Mouse (Mus musculus) hindbrain, embryonic 15.5 days (tissue): ENCODE measurements around the gene Bri3. TPM values are rescaled to one million over a fixed set of nuclear protein-coding genes. Genes with fewer than 3 reads are reported as not detected.

Experiments
- ATAC-seq: fragments of 200-750 bp; cut with Nextera tagmentation; 2 replicates; pipeline ENCODE4 v1.8.0; 2017; ENCODE audit warnings: low read depth, moderate number of reproducible peaks, moderate TSS enrichment; ENCODE audit not compliant: low FRiP score
- H3K27ac ChIP-seq: fragments of 300-500 bp; sonication (generic); replicated peaks from 2 replicates; pipeline ENCODE4 v1.5.1; 2015; ENCODE audit warnings: mild to moderate bottlenecking, inconsistent platforms
- H3K27me3 ChIP-seq: fragments of 300-500 bp; sonication (generic); 2 replicates; pipeline ENCODE4 v1.6.1; 2015; ENCODE audit warnings: control low read depth, inconsistent platforms
- H3K36me3 ChIP-seq: fragments of 300-500 bp; sonication (generic); 2 replicates; pipeline ENCODE4 v1.6.1; 2015; ENCODE audit warnings: control low read depth, inconsistent platforms
- H3K4me1 ChIP-seq: fragments of 300-500 bp; sonication (generic); replicated peaks from 2 replicates; pipeline ENCODE4 v1.6.1; 2015; ENCODE audit warnings: control low read depth, inconsistent platforms
- H3K4me2 ChIP-seq: fragments of 300-500 bp; sonication (generic); 2 replicates; pipeline ENCODE4 v1.6.1; 2015; ENCODE audit warnings: moderate library complexity, mild to moderate bottlenecking, inconsistent platforms
- H3K4me3 ChIP-seq: fragments of 300-500 bp; sonication (generic); 2 replicates; pipeline ENCODE4 v1.5.1; 2015; ENCODE audit warnings: mild to moderate bottlenecking, inconsistent platforms
- H3K9ac ChIP-seq: fragments of 300-500 bp; sonication (generic); 2 replicates; pipeline ENCODE4 v1.6.1; 2015; ENCODE audit warnings: inconsistent platforms
- H3K9me3 ChIP-seq: fragments of 300-500 bp; sonication (generic); 2 replicates; pipeline ENCODE4 v1.6.1; 2016; ENCODE audit warnings: control low read depth, inconsistent platforms
- whole genome bisulfite sequencing: fragments of 180-500 bp; shearing (Covaris S2); methylation state at CpG from one replicate; pipeline ENCODE4 v1.1.7; 2015; 5-methylcytosine and 5-hydroxymethylcytosine counted together
- polyA plus RNA-seq: library from polyadenylated mRNA; unstranded; fragments of >200 nt; fragmentation: Nextera tagmentation; extraction: Ambion mirVana; gene quantifications from 2 replicates; pipeline ENCODE4 v1.2.1, GENCODE M21; 2015

The Bri3 gene
- polyA plus RNA-seq, 1 experiment from 2014 or later: 105 TPM

DNA sequence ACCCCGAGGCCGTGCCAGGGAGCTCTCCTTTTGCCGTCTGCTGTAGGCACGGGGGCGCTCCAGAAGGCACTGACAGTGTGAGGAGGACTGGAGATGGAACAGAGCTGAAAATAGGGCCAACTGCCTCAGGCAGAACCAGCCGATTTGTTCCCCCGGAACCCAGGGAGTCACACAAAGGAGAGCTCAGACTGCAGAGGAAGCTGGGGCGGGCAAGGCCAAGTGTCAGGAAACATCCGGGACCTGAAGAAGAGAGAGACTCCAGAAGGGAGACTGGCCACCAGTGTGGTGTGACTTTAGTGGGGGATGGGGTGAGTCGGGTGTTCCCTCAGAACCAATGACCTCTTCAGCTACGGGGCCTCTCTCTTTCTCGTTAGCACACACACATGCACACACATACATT, 24.9 kb upstream of the Bri3 start:
- Histone ChIP-seq H3K4me3 (no peak overlapping the region), H3K27ac (no peak overlapping the region), H3K9me3 (no peaks in the 10 kb centered on the region), H3K36me3 (peaks cover 12% of the 10 kb centered on the region), H3K4me1 (peaks cover 34% of the 10 kb centered on the region), H3K9ac (no peak overlapping the region), H3K27me3 (no peaks in the 10 kb centered on the region), H3K4me2 (no peak overlapping the region)
- no peak for ATAC-seq
- 77% methylated on average over 12 of the region's 12 CpGs for WGBS

DNA sequence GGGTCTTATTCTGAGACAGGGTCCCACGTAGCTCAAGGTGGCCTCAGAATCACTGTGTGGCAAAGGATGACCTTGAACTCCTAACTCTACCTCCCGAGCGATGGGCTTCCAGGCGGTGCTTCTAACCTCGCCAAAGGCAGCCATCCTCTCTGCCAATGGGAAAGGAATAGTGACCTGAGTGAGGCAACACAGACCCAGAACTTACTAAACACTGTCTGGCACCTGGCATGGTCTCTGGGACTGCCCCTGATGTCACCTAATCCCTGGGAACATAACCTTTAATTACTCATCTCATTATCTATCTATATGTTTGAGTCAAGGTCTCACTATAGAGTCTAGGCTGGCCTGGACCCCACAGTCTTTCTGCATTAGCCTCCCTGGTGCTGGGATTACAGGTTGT, 24.3 kb upstream of the Bri3 start:
- no peaks in the 10 kb centered on the region for H3K27me3 ChIP-seq
- peaks cover 39% of the 10 kb centered on the region for H3K4me1 ChIP-seq
- H3K9ac ChIP-seq: no peak overlapping the region
- peaks cover 10% of the 10 kb centered on the region for H3K36me3 ChIP-seq
- no peaks in the 10 kb centered on the region for H3K9me3 ChIP-seq
- ATAC-seq: no peak
- H3K4me3 ChIP-seq: no peak overlapping the region
- WGBS: 95% methylated on average over 5 of the region's 5 CpGs
- H3K4me2 ChIP-seq: no peak overlapping the region
- H3K27ac ChIP-seq: no peak overlapping the region

DNA sequence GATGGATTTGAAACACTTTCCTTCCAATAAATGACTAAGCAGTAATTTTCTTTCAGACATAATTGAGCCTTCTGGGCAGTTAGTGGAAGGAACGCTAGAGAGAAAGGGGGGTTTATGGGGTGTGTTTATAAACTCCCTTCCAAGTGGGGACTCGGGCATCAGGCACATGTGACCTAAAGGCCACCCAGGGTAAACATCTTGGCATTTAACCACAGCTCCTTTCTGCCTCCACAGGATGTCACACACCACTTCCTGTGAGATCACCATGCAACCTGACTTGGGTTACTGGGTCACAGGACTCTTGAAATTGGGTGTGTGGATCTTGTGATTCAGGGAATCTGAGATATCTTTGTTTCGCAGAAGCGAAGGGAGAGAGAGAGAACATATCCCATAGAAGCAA, 22.9 kb upstream of the Bri3 start:
- Histone ChIP-seq H3K9me3 (no peaks in the 10 kb centered on the region), H3K9ac (no peak overlapping the region), H3K36me3 (peaks cover 8% of the 10 kb centered on the region; the same call in 1 of the 2 replicates), H3K4me3 (no peak overlapping the region), H3K27ac (no peak overlapping the region), H3K4me2 (no peak overlapping the region), H3K4me1 (peaks cover 39% of the 10 kb centered on the region), H3K27me3 (no peaks in the 10 kb centered on the region)
- WGBS: 75% methylated on average over 4 of the region's 4 CpGs
- ATAC-seq: no peak

GRCm38 (mm10) chr5:144222811-144223502, 21.3 kb upstream of the Bri3 start:
- Histone ChIP-seq H3K9me3 (no peaks in the 10 kb centered on the region), H3K4me2 (peak overlapping the region; percentile 74), H3K36me3 (0 out of 2 replicates have a peak, but pooled peaks cover 6% of the 10 kb centered on the region), H3K27me3 (no peaks in the 10 kb centered on the region), H3K4me3 (peak overlapping the region; percentile 84), H3K4me1 (peaks cover 39% of the 10 kb centered on the region), H3K9ac (peak overlapping the region; percentile 89), H3K27ac (peak overlapping the region; percentile 76)
- ATAC-seq: peak; percentile 24; the same call in 1 of the 2 replicates
- WGBS: 4% methylated on average over 25 of the region's 25 CpGs

GRCm38 (mm10) chr5:144223503-144223862, 20.8 kb upstream of the Bri3 start, which contains the start of gene Tecpr1:
Gene Tecpr1, minus strand, starts transcription at chr5:144223615.
- H3K4me3 ChIP-seq: peak within 1 kb of the TSS; percentile 84
- H3K9me3 ChIP-seq: no peaks in the 10 kb centered on the region
- peak; percentile 98 for ATAC-seq
- H3K4me2 ChIP-seq: peak within 1 kb of the TSS; percentile 74
- H3K27me3 ChIP-seq: no peaks in the 10 kb centered on the region
- WGBS: under 1% methylated on average over 37 of the region's 37 CpGs
- H3K27ac ChIP-seq: peak within 1 kb of the TSS; percentile 85
- peaks cover 39% of the 10 kb centered on the region for H3K4me1 ChIP-seq
- H3K36me3 ChIP-seq: 0 out of 2 replicates have a peak, but pooled peaks cover 4% of the 10 kb centered on the region
- H3K9ac ChIP-seq: peak within 1 kb of the TSS; percentile 89

DNA sequence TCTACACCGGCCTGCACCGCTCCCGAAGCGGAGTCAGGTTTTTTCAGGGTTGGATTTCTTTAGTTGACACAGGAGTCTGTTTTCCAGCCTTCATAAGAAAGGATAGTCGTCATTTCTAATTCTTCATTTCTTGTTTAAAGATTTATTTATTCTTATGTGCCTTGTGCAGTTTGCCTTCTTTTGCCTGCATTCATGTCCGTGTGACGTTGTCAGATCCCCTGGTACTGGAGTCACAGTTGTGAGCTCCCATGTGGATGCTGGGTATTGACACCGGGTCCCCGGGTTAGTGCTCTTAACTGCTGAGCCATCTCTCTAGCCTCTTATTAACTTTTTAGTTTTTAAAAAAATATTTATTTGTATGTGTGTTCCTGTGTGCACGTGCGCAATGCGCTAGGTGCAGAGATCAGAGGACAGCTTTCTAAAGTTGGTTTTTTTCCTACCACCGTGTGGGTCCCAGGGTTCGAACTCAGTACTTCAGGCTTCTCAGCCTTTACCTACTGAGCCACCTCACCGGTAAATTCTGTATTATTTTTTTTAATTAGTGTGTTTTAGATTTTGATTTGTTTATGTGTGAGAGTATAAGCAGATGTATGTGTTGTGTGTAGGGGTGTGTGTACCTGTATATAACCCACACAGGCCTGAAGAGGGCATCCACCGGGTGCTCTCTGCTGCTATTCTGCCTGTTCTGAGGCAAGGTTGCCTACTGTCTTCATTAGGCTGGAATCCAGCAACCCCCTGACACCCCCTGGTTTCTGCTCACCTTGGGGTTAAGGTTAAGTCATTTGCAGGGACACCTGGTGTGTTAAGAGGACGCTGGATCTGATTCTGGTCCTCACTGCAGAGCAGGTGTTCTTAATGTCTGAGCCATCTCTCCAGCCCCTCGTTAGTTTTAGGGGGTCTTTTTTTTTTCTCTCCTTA, 20.1 kb upstream of the Bri3 start:
- Histone ChIP-seq H3K4me1 (peaks cover 36% of the 10 kb centered on the region), H3K4me2 (peak overlapping the region; percentile 74), H3K9ac (peak overlapping the region; percentile 89), H3K36me3 (0 out of 2 replicates have a peak, but pooled peaks cover 1% of the 10 kb centered on the region), H3K9me3 (no peaks in the 10 kb centered on the region), H3K4me3 (peak overlapping the region; percentile 84), H3K27me3 (no peaks in the 10 kb centered on the region), H3K27ac (peak overlapping the region; percentile 85)
- 25% methylated on average over 18 of the region's 18 CpGs for WGBS
- ATAC-seq: 0 out of 2 replicates have a peak, but pooled peaks have one; percentile 10

DNA sequence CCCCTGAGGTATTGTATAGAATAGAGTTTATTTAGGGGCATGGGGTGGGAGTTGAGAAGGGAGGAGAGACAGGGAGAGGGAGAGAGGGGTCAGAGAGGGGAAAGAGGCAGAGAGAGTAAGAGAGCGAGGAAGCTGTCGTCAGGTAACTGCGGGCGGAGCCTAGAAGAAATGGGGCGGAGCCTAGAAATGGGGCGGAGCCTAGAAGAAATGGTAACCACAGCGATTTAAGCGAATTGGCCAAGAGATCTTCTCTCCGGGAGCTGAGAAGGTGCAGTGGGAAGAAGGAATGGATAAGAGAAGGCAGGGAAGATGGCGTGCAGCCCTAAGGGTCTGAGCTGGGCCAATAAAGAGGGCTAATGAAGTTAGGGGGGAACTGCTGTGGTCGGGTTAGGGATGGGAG, 18.0 kb upstream of the Bri3 start:
- H3K27ac ChIP-seq: no peak overlapping the region

DNA sequence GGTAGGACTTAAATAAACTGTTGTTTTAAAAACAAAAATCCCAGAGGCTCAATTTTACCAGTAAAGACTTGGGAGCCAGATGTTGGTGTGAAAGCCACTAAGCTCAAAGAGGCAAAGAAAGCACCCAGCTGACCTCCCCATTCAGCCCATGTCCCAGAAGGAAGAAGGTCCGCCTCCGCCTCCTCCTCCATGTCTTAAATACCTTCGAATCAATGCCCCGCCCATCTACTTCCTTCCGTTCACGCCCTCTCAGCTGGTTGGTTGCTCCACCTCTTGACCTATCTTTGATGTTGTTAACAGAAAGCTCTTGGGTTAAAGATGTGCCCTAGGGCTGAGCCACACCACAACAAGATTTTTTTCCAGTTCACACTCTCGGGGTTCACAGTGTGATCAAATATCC, 14.0 kb upstream of the Bri3 start:
- ATAC-seq: no peak
- Histone ChIP-seq H3K9me3 (no peaks in the 10 kb centered on the region), H3K4me1 (no peaks in the 10 kb centered on the region), H3K36me3 (no peaks in the 10 kb centered on the region), H3K4me3 (no peak overlapping the region), H3K4me2 (no peak overlapping the region), H3K27me3 (no peaks in the 10 kb centered on the region), H3K9ac (no peak overlapping the region), H3K27ac (no peak overlapping the region)
- WGBS: 92% methylated on average over 7 of the region's 7 CpGs

More for the DNA sequence above, 18.0 kb upstream of the Bri3 start:
- WGBS: 28% methylated on average over 11 of the region's 11 CpGs
- Histone ChIP-seq H3K4me1 (peaks cover 27% of the 10 kb centered on the region), H3K36me3 (no peaks in the 10 kb centered on the region), H3K27me3 (no peaks in the 10 kb centered on the region), H3K9me3 (no peaks in the 10 kb centered on the region), H3K4me2 (no peak overlapping the region), H3K4me3 (no peak overlapping the region), H3K9ac (no peak overlapping the region)
- ATAC-seq: no peak

- no peak overlapping the region for H3K4me3 ChIP-seq
- no peaks in the 10 kb centered on the region for H3K4me1 ChIP-seq
- H3K9me3 ChIP-seq: no peaks in the 10 kb centered on the region
- H3K27me3 ChIP-seq: no peaks in the 10 kb centered on the region
- 72% methylated on average over 1 of the region's 1 CpGs for WGBS
- no peak for ATAC-seq
- no peak overlapping the region for H3K27ac ChIP-seq
- H3K9ac ChIP-seq: no peak overlapping the region
- no peaks in the 10 kb centered on the region for H3K36me3 ChIP-seq
- no peak overlapping the region for H3K4me2 ChIP-seq
Measured at GRCm38 (mm10) chr5:144231410-144231809, 12.8 kb upstream of the Bri3 start.

GRCm38 (mm10) chr5:144232531-144232930, 11.7 kb upstream of the Bri3 start:
- WGBS: 83% methylated on average over 5 of the region's 5 CpGs
- no peak for ATAC-seq

GRCm38 (mm10) chr5:144234222-144234621, 10.0 kb upstream of the Bri3 start:
- H3K27ac ChIP-seq: no peak overlapping the region
- no peaks in the 10 kb centered on the region for H3K27me3 ChIP-seq
- no peak for ATAC-seq
- no peaks in the 10 kb centered on the region for H3K9me3 ChIP-seq
- H3K9ac ChIP-seq: no peak overlapping the region
- H3K36me3 ChIP-seq: no peaks in the 10 kb centered on the region
- H3K4me3 ChIP-seq: no peak overlapping the region
- no peaks in the 10 kb centered on the region for H3K4me1 ChIP-seq
- H3K4me2 ChIP-seq: no peak overlapping the region
- 83% methylated on average over 6 of the region's 6 CpGs for WGBS

More at GRCm38 (mm10) chr5:144232531-144232930, 11.7 kb upstream of the Bri3 start:
- no peaks in the 10 kb centered on the region for H3K4me1 ChIP-seq
- H3K27ac ChIP-seq: no peak overlapping the region
- H3K9me3 ChIP-seq: no peaks in the 10 kb centered on the region
- no peaks in the 10 kb centered on the region for H3K27me3 ChIP-seq
- no peaks in the 10 kb centered on the region for H3K36me3 ChIP-seq
- no peak overlapping the region for H3K4me2 ChIP-seq
- H3K9ac ChIP-seq: no peak overlapping the region
- H3K4me3 ChIP-seq: no peak overlapping the region

GRCm38 (mm10) chr5:144234714-144235113, 9.5 kb upstream of the Bri3 start:
- H3K36me3 ChIP-seq: no peaks in the 10 kb centered on the region
- 88% methylated on average over 7 of the region's 7 CpGs for WGBS
- no peak overlapping the region for H3K4me3 ChIP-seq
- ATAC-seq: no peak
- no peaks in the 10 kb centered on the region for H3K27me3 ChIP-seq
- no peak overlapping the region for H3K9ac ChIP-seq
- no peaks in the 10 kb centered on the region for H3K4me1 ChIP-seq
- H3K4me2 ChIP-seq: no peak overlapping the region
- no peak overlapping the region for H3K27ac ChIP-seq
- H3K9me3 ChIP-seq: no peaks in the 10 kb centered on the region
